Mouse (Mus musculus): ENCODE results near the gene Olfr1443. TPM values are rescaled to one million over a fixed set of nuclear protein-coding genes. Genes with fewer than 3 reads are reported as not detected.
"Not testable (repeated sequence)": the region's sequence is repeated elsewhere in the genome, so short reads cannot be mapped to it uniquely, and the experiment has no call there.

Olfr1443 gene
- polyA plus RNA-seq, 1 experiment from 2014 or later = not detected

GRCm38 (mm10) chr19:12695590-12695989, 17.7 kb downstream of the Olfr1443 start, which contains the start of gene Keg1:
Gene Keg1 (plus strand): TSS chr19:12695786.
- Histone ChIP-seq H3K27me3 (replicated peaks) (no peaks in the 10 kb centered on the region), H3K4me1 (no peaks in the 10 kb centered on the region), H3K27ac (no peak within 1 kb of the TSS), H3K9ac (no peak within 1 kb of the TSS), H3K9me3 (replicated peaks) (no peaks in the 10 kb centered on the region), H3K4me3 (no peak within 1 kb of the TSS), H3K36me3 (no peaks in the 10 kb centered on the region), H3K4me2 (no peak within 1 kb of the TSS)
- WGBS (ENCODE audit: insufficient replicate concordance) = 56% methylated on average over 3 of the region's 3 CpGs
- ATAC-seq = no peak

GRCm38 (mm10) chr19:12696221-12696620, 18.3 kb downstream of the Olfr1443 start:
- H3K27ac ChIP-seq = no peak overlapping the region
- H3K4me3 ChIP-seq = no peak overlapping the region
- no peaks in the 10 kb centered on the region for H3K4me1 ChIP-seq
- H3K36me3 ChIP-seq = no peaks in the 10 kb centered on the region
- no peak overlapping the region for H3K9ac ChIP-seq
- no peaks in the 10 kb centered on the region for H3K27me3 ChIP-seq (replicated peaks)
- no peak overlapping the region for H3K4me2 ChIP-seq
- H3K9me3 ChIP-seq (replicated peaks) = no peaks in the 10 kb centered on the region
- no peak for ATAC-seq

GRCm38 (mm10) chr19:12708458-12708857, 30.5 kb downstream of the Olfr1443 start:
- no peak for ATAC-seq
- 63% methylated on average over 2 of the region's 2 CpGs for WGBS (ENCODE audit: insufficient replicate concordance)
- no peak overlapping the region for H3K4me3 ChIP-seq
- H3K9ac ChIP-seq = no peak overlapping the region
- no peaks in the 10 kb centered on the region for H3K36me3 ChIP-seq
- H3K27me3 ChIP-seq (replicated peaks) = no peaks in the 10 kb centered on the region
- no peak overlapping the region for H3K27ac ChIP-seq
- no peaks in the 10 kb centered on the region for H3K4me1 ChIP-seq
- no peak overlapping the region for H3K4me2 ChIP-seq
- no peaks in the 10 kb centered on the region for H3K9me3 ChIP-seq (replicated peaks)

GRCm38 (mm10) chr19:12708986-12709385, 31.1 kb downstream of the Olfr1443 start:
- H3K27ac ChIP-seq = no peak overlapping the region
- H3K27me3 ChIP-seq (replicated peaks) = no peaks in the 10 kb centered on the region
- H3K9me3 ChIP-seq (replicated peaks) = no peaks in the 10 kb centered on the region
- no peak overlapping the region for H3K4me2 ChIP-seq
- no peak overlapping the region for H3K9ac ChIP-seq
- no peak for ATAC-seq
- no peak overlapping the region for H3K4me3 ChIP-seq
- no peaks in the 10 kb centered on the region for H3K4me1 ChIP-seq
- no peaks in the 10 kb centered on the region for H3K36me3 ChIP-seq

GRCm38 (mm10) chr19:12719189-12719588, 41.3 kb downstream of the Olfr1443 start:
- Histone ChIP-seq H3K36me3 (no peaks in the 10 kb centered on the region), H3K9me3 (replicated peaks) (no peaks in the 10 kb centered on the region), H3K27me3 (replicated peaks) (no peaks in the 10 kb centered on the region), H3K27ac (no peak overlapping the region), H3K4me1 (no peaks in the 10 kb centered on the region), H3K9ac (no peak overlapping the region), H3K4me2 (no peak overlapping the region), H3K4me3 (no peak overlapping the region)
- 62% methylated on average over 6 of the region's 6 CpGs for WGBS (ENCODE audit: insufficient replicate concordance)
- ATAC-seq = no peak

- Histone ChIP-seq H3K4me1 (no peaks in the 10 kb centered on the region), H3K9ac (no peak overlapping the region), H3K27ac (no peak overlapping the region), H3K36me3 (no peaks in the 10 kb centered on the region), H3K9me3 (replicated peaks) (no peaks in the 10 kb centered on the region), H3K4me3 (no peak overlapping the region), H3K4me2 (no peak overlapping the region), H3K27me3 (replicated peaks) (no peaks in the 10 kb centered on the region)
- 30% methylated on average over 2 of the region's 2 CpGs for WGBS (ENCODE audit: insufficient replicate concordance)
- no peak for ATAC-seq
Observed at GRCm38 (mm10) chr19:12720463-12720862, 42.6 kb downstream of the Olfr1443 start.

GRCm38 (mm10) chr19:12720919-12721318, 43.0 kb downstream of the Olfr1443 start:
- H3K9me3 ChIP-seq (replicated peaks) = not testable (repeated sequence)

GRCm38 (mm10) chr19:12721596-12721995, 43.7 kb downstream of the Olfr1443 start:
- not testable (repeated sequence) for H3K4me3 ChIP-seq, ATAC-seq
- WGBS (ENCODE audit: insufficient replicate concordance) = 77% methylated on average over 7 of the region's 7 CpGs

More at GRCm38 (mm10) chr19:12720919-12721318, 43.0 kb downstream of the Olfr1443 start:
- not testable (repeated sequence) for H3K9ac ChIP-seq; H3K27ac ChIP-seq; H3K36me3 ChIP-seq; ATAC-seq; H3K4me3 ChIP-seq; H3K27me3 ChIP-seq (replicated peaks); H3K4me2 ChIP-seq; H3K4me1 ChIP-seq
- 64% methylated on average over 5 of the region's 5 CpGs for WGBS (ENCODE audit: insufficient replicate concordance)

GRCm38 (mm10) chr19:12722308-12722707, 44.4 kb downstream of the Olfr1443 start:
- H3K36me3 ChIP-seq = no peaks in the 10 kb centered on the region
- H3K27ac ChIP-seq = no peak overlapping the region
- WGBS (ENCODE audit: insufficient replicate concordance) = 39% methylated on average over 3 of the region's 3 CpGs
- H3K27me3 ChIP-seq (replicated peaks) = no peaks in the 10 kb centered on the region
- H3K4me1 ChIP-seq = no peaks in the 10 kb centered on the region
- no peak overlapping the region for H3K9ac ChIP-seq
- H3K9me3 ChIP-seq (replicated peaks) = no peaks in the 10 kb centered on the region
- no peak for ATAC-seq
- H3K4me3 ChIP-seq = no peak overlapping the region
- H3K4me2 ChIP-seq = no peak overlapping the region

More at GRCm38 (mm10) chr19:12721596-12721995, 43.7 kb downstream of the Olfr1443 start:
- not testable (repeated sequence) for H3K9ac ChIP-seq; H3K4me2 ChIP-seq; H3K9me3 ChIP-seq (replicated peaks); H3K27me3 ChIP-seq (replicated peaks); H3K27ac ChIP-seq; H3K4me1 ChIP-seq; H3K36me3 ChIP-seq

GRCm38 (mm10) chr19:12725851-12726250, 47.9 kb downstream of the Olfr1443 start:
- Histone ChIP-seq H3K27ac (no peak overlapping the region), H3K4me3 (no peak overlapping the region), H3K4me2 (no peak overlapping the region), H3K9ac (no peak overlapping the region), H3K9me3 (replicated peaks) (no peaks in the 10 kb centered on the region), H3K4me1 (no peaks in the 10 kb centered on the region), H3K36me3 (no peaks in the 10 kb centered on the region), H3K27me3 (replicated peaks) (no peaks in the 10 kb centered on the region)
- no peak for ATAC-seq
- 55% methylated on average over 1 of the region's 1 CpGs for WGBS (ENCODE audit: insufficient replicate concordance)

GRCm38 (mm10) chr19:12731036-12731435, 53.1 kb downstream of the Olfr1443 start:
- Histone ChIP-seq H3K4me3 (no peak overlapping the region), H3K27ac (no peak overlapping the region), H3K9me3 (replicated peaks) (no peaks in the 10 kb centered on the region), H3K4me1 (no peaks in the 10 kb centered on the region), H3K4me2 (no peak overlapping the region), H3K36me3 (no peaks in the 10 kb centered on the region), H3K9ac (no peak overlapping the region), H3K27me3 (replicated peaks) (no peaks in the 10 kb centered on the region)
- no peak for ATAC-seq
- WGBS (ENCODE audit: insufficient replicate concordance) = 50% methylated on average over 1 of the region's 1 CpGs

- H3K36me3 ChIP-seq = no peaks in the 10 kb centered on the region
- H3K27me3 ChIP-seq (replicated peaks) = no peaks in the 10 kb centered on the region
- WGBS (ENCODE audit: insufficient replicate concordance) = 64% methylated on average over 2 of the region's 2 CpGs
- no peaks in the 10 kb centered on the region for H3K4me1 ChIP-seq
- H3K27ac ChIP-seq = no peak overlapping the region
- H3K9me3 ChIP-seq (replicated peaks) = no peaks in the 10 kb centered on the region
- H3K4me3 ChIP-seq = no peak overlapping the region
- ATAC-seq = no peak
- H3K9ac ChIP-seq = no peak overlapping the region
- H3K4me2 ChIP-seq = no peak overlapping the region
Observed at GRCm38 (mm10) chr19:12731950-12732349, 54.0 kb downstream of the Olfr1443 start.
